ENCODE assay signal across 13 mouse cellular contexts in genomic region chr3:59021236-59021635, GRCm38 (mm10). TPM values are rescaled to one million over a fixed set of nuclear protein-coding genes. Genes with fewer than 3 reads are reported as not detected.
A peak's percentile ranks its signal among the peaks of the same experiment; 100 is the strongest.
DNase-seq lines count a peak whose midpoint lies in the region; ATAC-seq lines count a peak whose summit lies in the region.
"Had no signal": no experiment of that assay in that cellular context is flagged by ENCODE, and none has a peak within 500 bp of the region (broad histone marks: within the 10 kb centered on the region; RNA-seq: fewer than 3 reads in every experiment).

No protein-coding gene starts in this region.

- H3K4me2 ChIP-seq in hindbrain, embryonic 12.5 days (replicated peaks) = no peak overlapping the region
- H3K4me2 ChIP-seq in forebrain, embryonic 16.5 days (ENCODE audit: low read length) = peak overlapping the region; percentile 13; the same call in 1 of the 2 replicates
- no peak overlapping the region for H3K4me2 ChIP-seq in neural tube, embryonic 15.5 days

- H3K36me3 ChIP-seq in hindbrain, embryonic 10.5 days = no peaks in the 10 kb centered on the region
- no peaks in the 10 kb centered on the region for H3K36me3 ChIP-seq in hindbrain, embryonic 12.5 days
- no peaks in the 10 kb centered on the region for H3K36me3 ChIP-seq in forebrain, embryonic 16.5 days (ENCODE audit: control insufficient read depth, insufficient read depth)
- H3K36me3 ChIP-seq in neural tube, embryonic 15.5 days = no peaks in the 10 kb centered on the region
- no peaks in the 10 kb centered on the region for H3K36me3 ChIP-seq in limb, embryonic 10.5 days
- H3K36me3 ChIP-seq: embryonic facial prominence, embryonic 10.5 days had no signal

- no peaks in the 10 kb centered on the region for H3K9me3 ChIP-seq in hindbrain, embryonic 10.5 days
- H3K9me3 ChIP-seq in hindbrain, embryonic 12.5 days (replicated peaks) = no peaks in the 10 kb centered on the region
- no peaks in the 10 kb centered on the region for H3K9me3 ChIP-seq in forebrain, embryonic 16.5 days (ENCODE audit: control insufficient read depth, low read length)
- H3K9me3 ChIP-seq in neural tube, embryonic 15.5 days (replicated peaks) = no peaks in the 10 kb centered on the region
- no peaks in the 10 kb centered on the region for H3K9me3 ChIP-seq in limb, embryonic 10.5 days (replicated peaks)
- H3K9me3 ChIP-seq: embryonic facial prominence, embryonic 10.5 days had no signal

- H3K9ac ChIP-seq in hindbrain, embryonic 12.5 days = no peak overlapping the region
- H3K9ac ChIP-seq in forebrain, embryonic 16.5 days (replicated peaks; ENCODE audit: low read depth, low read length) = no peak overlapping the region
- no peak overlapping the region for H3K9ac ChIP-seq in neural tube, embryonic 15.5 days (replicated peaks)

- peaks cover 34% of the 10 kb centered on the region for H3K4me1 ChIP-seq in hindbrain, embryonic 10.5 days (replicated peaks)
- H3K4me1 ChIP-seq in hindbrain, embryonic 12.5 days = peaks cover 8% of the 10 kb centered on the region
- peaks cover 7% of the 10 kb centered on the region for H3K4me1 ChIP-seq in forebrain, embryonic 16.5 days (replicated peaks; ENCODE audit: control insufficient read depth, insufficient read depth, low read length)
- H3K4me1 ChIP-seq in neural tube, embryonic 15.5 days = peaks cover 13% of the 10 kb centered on the region; the same call in 1 of the 2 replicates
- peaks cover 6% of the 10 kb centered on the region for H3K4me1 ChIP-seq in limb, embryonic 10.5 days

- no peak for DNase-seq in hindbrain, embryonic 10.5 days (ENCODE audit: low spot score)
- peak; percentile 17 for DNase-seq in retina, embryonic 14.5 days (ENCODE audit: low spot score)
- DNase-seq in retina, postnatal 1 day = no peak
- no peak for DNase-seq in limb, embryonic 10.5 days (ENCODE audit: low spot score)
- DNase-seq: kidney, adult 9 months; right cerebral cortex, postnatal 14 days; thymus, postnatal 36 days had no signal

- ATAC-seq in hindbrain, embryonic 12.5 days (ENCODE audit: low FRiP score) = no peak
- 0 out of 2 replicates have a peak, but pooled peaks have one; percentile 37 for ATAC-seq in forebrain, embryonic 16.5 days
- ATAC-seq in neural tube, embryonic 15.5 days (ENCODE audit: low FRiP score) = 0 out of 2 replicates have a peak, but pooled peaks have one; percentile 23
- ATAC-seq in inflammation-experienced regulatory T-cells, adult 6 months = no peak
- ATAC-seq: lung, postnatal 0 days had no signal

- no peaks in the 10 kb centered on the region for H3K27me3 ChIP-seq in hindbrain, embryonic 10.5 days (ENCODE audit: insufficient read depth, poor library complexity, severe bottlenecking)
- H3K27me3 ChIP-seq in hindbrain, embryonic 12.5 days = no peaks in the 10 kb centered on the region
- no peaks in the 10 kb centered on the region for H3K27me3 ChIP-seq in forebrain, embryonic 16.5 days (replicated peaks; ENCODE audit: control insufficient read depth, insufficient read depth, low read length)
- no peaks in the 10 kb centered on the region for H3K27me3 ChIP-seq in neural tube, embryonic 15.5 days (replicated peaks)
- no peaks in the 10 kb centered on the region for H3K27me3 ChIP-seq in limb, embryonic 10.5 days (ENCODE audit: low read depth, poor library complexity, severe bottlenecking)

- 58% methylated on average over 8 of the region's 8 CpGs for WGBS in hindbrain, embryonic 10.5 days
- 46% methylated on average over 8 of the region's 8 CpGs for WGBS in hindbrain, embryonic 12.5 days
- 40% methylated on average over 8 of the region's 8 CpGs for WGBS in forebrain, embryonic 16.5 days
- WGBS in neural tube, embryonic 15.5 days = 54% methylated on average over 8 of the region's 8 CpGs
- WGBS in limb, embryonic 10.5 days = 81% methylated on average over 8 of the region's 8 CpGs

- H3K27ac ChIP-seq in hindbrain, embryonic 10.5 days = peak overlapping the region; percentile 40; the same call in 1 of the 2 replicates
- no peak overlapping the region for H3K27ac ChIP-seq in hindbrain, embryonic 12.5 days
- no peak overlapping the region for H3K27ac ChIP-seq in forebrain, embryonic 16.5 days (ENCODE audit: low read length)
- no peak overlapping the region for H3K27ac ChIP-seq in neural tube, embryonic 15.5 days (replicated peaks)
- no peak overlapping the region for H3K27ac ChIP-seq in limb, embryonic 10.5 days
- H3K27ac ChIP-seq: embryonic facial prominence, embryonic 10.5 days had no signal

- H3K4me3 ChIP-seq in hindbrain, embryonic 10.5 days = no peak overlapping the region
- H3K4me3 ChIP-seq in hindbrain, embryonic 12.5 days = no peak overlapping the region
- H3K4me3 ChIP-seq in forebrain, embryonic 16.5 days (replicated peaks; ENCODE audit: low read length) = no peak overlapping the region
- H3K4me3 ChIP-seq in neural tube, embryonic 15.5 days (replicated peaks) = no peak overlapping the region
- no peak overlapping the region for H3K4me3 ChIP-seq in limb, embryonic 10.5 days
- H3K4me3 ChIP-seq: embryonic facial prominence, embryonic 10.5 days had no signal

RNA-seq across cellular contexts. Expression of gene Med12l, which starts 15.6 kb away (rescaled TPM):
- polyA plus RNA-seq in hindbrain, embryonic 10.5 days (2016; fragmentation: Nextera tagmentation; extraction: Ambion mirVana) = 3.1 and 3.9 TPM in 2 replicates
- 4.8 and 4.9 TPM in 2 replicates for polyA plus RNA-seq in hindbrain, embryonic 12.5 days (2016; fragmentation: Nextera tagmentation; extraction: Ambion mirVana)
- polyA plus RNA-seq in forebrain, embryonic 16.5 days (2015; fragmentation: Nextera tagmentation; extraction: Ambion mirVana) = 3.3 and 4.3 TPM in 2 replicates
- polyA plus RNA-seq in neural tube, embryonic 15.5 days (2015; fragmentation: Nextera tagmentation; extraction: Ambion mirVana) = 4.6 and 4.8 TPM in 2 replicates
- 0.77 and 1.0 TPM in 2 replicates for polyA plus RNA-seq in limb, embryonic 10.5 days (2016; fragmentation: Nextera tagmentation; extraction: Ambion mirVana)
- 1 to 10 TPM in 1 of 3 experiments, under 1 TPM in 2; 0.48 to 1.5 (median 0.61) TPM for polyA plus RNA-seq in inflammation-experienced regulatory T-cells, adult 6 months (2017; shearing (Covaris generic))

Comparison
In these comparisons a context has a peak if more than half of its experiments do, and no peak if none do; other contexts are left out.
1. ATAC-seq: peak in forebrain, embryonic 16.5 days (single experiment) and neural tube, embryonic 15.5 days (single experiment); none in hindbrain, embryonic 12.5 days (single experiment) and inflammation-experienced regulatory T-cells, adult 6 months (single experiment).